In genomic region chr14:74650001-74650400, GRCm38 (mm10) we compare ENCODE assay signal across 18 mouse cellular contexts.
"Had no signal": no experiment of that assay in that cellular context is flagged by ENCODE, and none has a peak within 500 bp of the region (broad histone marks: within the 10 kb centered on the region; RNA-seq: fewer than 3 reads in every experiment).

No protein-coding gene starts in this region.

- H3K4me3 ChIP-seq: kidney, embryonic 15.5 days; midbrain, embryonic 12.5 days; midbrain, embryonic 15.5 days; neural tube, embryonic 12.5 days; neural tube, embryonic 15.5 days had no signal

- H3K36me3 ChIP-seq: kidney, embryonic 15.5 days; midbrain, embryonic 12.5 days; midbrain, embryonic 15.5 days; neural tube, embryonic 12.5 days; neural tube, embryonic 15.5 days had no signal

- ATAC-seq: midbrain, embryonic 15.5 days had no signal

- H3K9me3 ChIP-seq: kidney, embryonic 15.5 days; midbrain, embryonic 12.5 days; midbrain, embryonic 15.5 days; neural tube, embryonic 12.5 days; neural tube, embryonic 15.5 days had no signal

- H3K4me1 ChIP-seq: kidney, embryonic 15.5 days; midbrain, embryonic 12.5 days; midbrain, embryonic 15.5 days; neural tube, embryonic 12.5 days had no signal

- H3K9ac ChIP-seq: kidney, embryonic 15.5 days; liver, embryonic 14.5 days; midbrain, embryonic 12.5 days; midbrain, embryonic 15.5 days; neural tube, embryonic 12.5 days; neural tube, embryonic 15.5 days had no signal

- H3K4me2 ChIP-seq: kidney, embryonic 15.5 days; midbrain, embryonic 12.5 days; midbrain, embryonic 15.5 days; neural tube, embryonic 12.5 days; neural tube, embryonic 15.5 days had no signal

- H3K27me3 ChIP-seq: kidney, embryonic 15.5 days; midbrain, embryonic 12.5 days; midbrain, embryonic 15.5 days; neural tube, embryonic 12.5 days; neural tube, embryonic 15.5 days had no signal

- DNase-seq: kidney, adult 11 months; kidney, adult 8-10 months; kidney, postnatal 14 days; kidney, postnatal 4 days; left cerebral cortex, postnatal 4 days; lung, adult 2 months; lung, postnatal 14 days; lung, postnatal 4 days; retina, postnatal 1 day; right cerebral cortex, postnatal 25 days; thymus, adult 18-20 months; thymus, postnatal 36 days had no signal

- H3K27ac ChIP-seq: kidney, embryonic 15.5 days; liver, embryonic 14.5 days; midbrain, embryonic 12.5 days; midbrain, embryonic 15.5 days; neural tube, embryonic 12.5 days; neural tube, embryonic 15.5 days had no signal
